Mouse (Mus musculus): Measurements from ENCODE around the gene Gm49776.
A peak's percentile ranks its signal among the peaks of the same experiment; 100 is the strongest.
"Not testable (repeated sequence)": the region's sequence is repeated elsewhere in the genome, so short reads cannot be mapped to it uniquely, and the experiment has no call there.

The Gm49776 gene

GRCm38 (mm10) chr16:18258221-18258620 is at the start of gene Gm49776:
Gene Gm49776, minus strand, starts transcription at chr16:18258321.
- DNase-seq = no peak

DNA sequence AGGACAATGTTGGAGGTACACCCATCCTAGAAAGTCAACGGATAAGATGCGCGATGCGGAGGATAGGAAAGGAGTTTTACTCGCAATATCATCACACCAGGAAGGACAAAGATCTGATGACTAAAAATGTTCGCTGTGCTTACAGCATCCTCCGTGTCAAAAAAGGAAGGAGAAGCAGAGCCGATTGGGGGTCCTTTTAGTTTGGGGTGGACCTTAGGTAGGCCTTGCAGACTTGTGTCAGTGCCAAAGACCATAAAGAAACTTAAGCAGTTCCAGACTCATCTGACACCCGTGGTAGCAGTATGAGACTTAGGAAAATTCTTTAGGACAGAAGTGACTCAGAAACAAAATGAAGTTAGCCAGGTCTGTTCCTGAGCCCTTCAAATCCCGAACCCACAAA is 31.5 kb upstream of the Gm49776 start:
- not testable (repeated sequence) for DNase-seq

GRCm38 (mm10) chr16:18289067-18289588 is 31.0 kb upstream of the Gm49776 start, which contains the start of gene Dgcr8:
Gene Dgcr8, minus strand, starts transcription at chr16:18289246.
- DNase-seq = peak; percentile 98

DNA sequence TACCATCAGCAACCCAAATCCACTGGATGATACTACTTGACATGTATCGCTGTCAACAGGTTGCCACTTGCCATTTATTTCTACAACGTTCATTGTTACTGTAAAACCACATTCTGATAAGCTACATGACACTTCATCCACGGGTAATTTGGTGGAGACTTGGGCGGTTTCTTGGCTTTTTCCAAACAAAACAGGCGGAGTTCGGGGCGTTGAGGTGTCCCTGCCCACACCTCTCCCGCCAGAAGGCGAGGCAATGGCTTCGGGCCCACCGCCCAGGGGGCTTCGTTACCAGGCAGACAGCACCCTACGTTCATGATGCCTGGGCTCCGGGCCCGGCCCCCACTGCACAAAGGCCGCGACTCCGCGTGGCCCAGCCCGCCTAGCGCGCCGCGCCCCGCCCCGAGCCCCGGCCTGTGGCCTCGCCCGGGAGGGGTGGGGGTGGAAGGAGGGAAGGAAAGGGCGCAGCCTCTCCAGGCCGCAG is 30.5 kb upstream of the Gm49776 start:
- DNase-seq = peak; percentile 83 to 85

- DNase-seq = no peak
Measured at GRCm38 (mm10) chr16:18288166-18288565, 30.0 kb upstream of the Gm49776 start.

DNA sequence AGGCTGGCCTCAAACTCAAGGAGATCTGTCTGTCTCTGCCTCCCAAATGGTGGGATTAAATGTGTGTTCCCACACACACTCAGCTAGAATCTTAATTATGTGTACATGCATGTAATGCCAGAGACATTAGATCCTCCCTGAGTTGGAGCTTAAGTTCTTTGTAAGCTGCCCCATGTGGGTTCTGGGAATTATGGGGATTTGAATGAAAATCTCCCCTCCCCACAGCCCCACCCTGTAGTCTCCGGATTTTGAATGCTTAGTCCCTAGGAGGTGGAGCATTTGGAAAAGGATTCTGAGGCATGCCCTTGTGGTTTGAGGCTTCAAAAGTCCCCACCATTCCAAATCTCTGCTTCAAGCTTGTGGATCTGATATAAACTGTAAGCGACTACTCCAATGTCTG is 17.0 kb upstream of the Gm49776 start:
- no peak for DNase-seq

GRCm38 (mm10) chr16:18268182-18268581 is 10.1 kb upstream of the Gm49776 start:
- DNase-seq = no peak

DNA sequence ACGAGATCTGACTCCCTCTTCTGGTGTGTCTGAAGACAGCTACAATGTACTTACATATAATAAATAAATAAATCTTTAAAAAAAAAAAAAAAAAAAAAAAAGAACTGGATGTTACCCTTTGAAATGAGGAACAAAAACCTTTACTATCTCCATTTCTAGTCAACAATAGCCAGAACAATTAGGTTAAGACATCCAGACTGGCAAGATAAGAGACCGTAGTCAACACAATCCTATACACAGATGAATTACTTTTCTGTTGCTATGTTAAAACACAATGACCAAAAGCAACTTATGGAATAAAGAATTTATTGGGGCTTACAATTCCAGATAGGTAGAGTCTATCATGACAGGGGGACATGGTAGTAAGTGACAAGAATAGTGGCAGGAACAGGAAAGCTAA is 6.9 kb upstream of the Gm49776 start:
- no peak for DNase-seq

- DNase-seq = no peak
Measured at GRCm38 (mm10) chr16:18253866-18254265, 4.3 kb downstream of the Gm49776 start.

GRCm38 (mm10) chr16:18252736-18253135 is 5.4 kb downstream of the Gm49776 start:
- no peak for DNase-seq

GRCm38 (mm10) chr16:18250828-18251790 is 7.0 kb downstream of the Gm49776 start:
- no peak for DNase-seq

DNA sequence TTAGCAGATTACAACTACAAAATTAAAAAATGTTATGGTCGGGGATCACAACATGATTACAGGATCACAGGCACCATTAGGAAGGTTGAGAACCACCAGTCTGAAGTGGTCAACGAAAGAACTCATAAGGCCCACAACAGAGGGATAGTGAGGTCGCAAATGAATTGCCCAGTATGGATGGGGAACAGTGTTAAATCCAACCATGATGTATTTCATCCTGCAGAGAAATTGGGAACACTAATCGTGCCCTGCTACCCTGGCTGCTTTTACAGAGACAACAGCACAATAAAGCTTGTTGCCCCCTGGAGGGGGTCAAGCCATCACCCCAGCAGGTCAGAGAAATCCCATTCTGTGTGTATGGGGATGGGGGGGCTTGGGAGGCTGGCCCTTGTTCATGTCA is 7.9 kb downstream of the Gm49776 start:
- DNase-seq = no peak

- peak; percentile 44 to 45 for DNase-seq
Measured at GRCm38 (mm10) chr16:18249364-18249967, 8.7 kb downstream of the Gm49776 start.

- DNase-seq = peak; percentile 99
Measured at GRCm38 (mm10) chr16:18248433-18249363, 9.4 kb downstream of the Gm49776 start, which contains the start of the genes Trmt2a and Ranbp1. Gene Trmt2a, plus strand, starts transcription at chr16:18248679. Gene Ranbp1, minus strand, starts transcription at chr16:18248732.

- no peak for DNase-seq
Measured at GRCm38 (mm10) chr16:18247521-18248399, 10.4 kb downstream of the Gm49776 start.

DNA sequence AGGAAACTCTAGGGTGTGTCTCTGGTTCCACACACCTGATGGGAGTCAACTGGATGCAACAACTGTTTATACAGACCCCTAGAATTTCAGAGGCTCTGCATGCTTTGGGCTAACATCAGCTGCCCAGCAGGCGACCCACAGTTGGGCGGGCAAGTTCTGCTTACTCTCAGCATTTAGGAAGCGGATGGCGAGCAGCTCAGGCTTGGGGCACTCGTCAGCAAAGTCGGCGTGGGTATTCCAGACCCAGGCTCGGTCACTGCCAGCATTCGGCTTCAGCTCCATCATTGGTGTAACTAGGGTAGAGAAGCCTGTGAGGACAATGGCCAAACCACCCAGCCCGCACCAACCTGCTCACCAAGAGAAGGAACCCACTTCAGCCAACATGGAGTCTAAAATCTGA is 16.5 kb downstream of the Gm49776 start:
- no peak for DNase-seq

GRCm38 (mm10) chr16:18236676-18237501 is 21.2 kb downstream of the Gm49776 start:
- DNase-seq = no peak

DNA sequence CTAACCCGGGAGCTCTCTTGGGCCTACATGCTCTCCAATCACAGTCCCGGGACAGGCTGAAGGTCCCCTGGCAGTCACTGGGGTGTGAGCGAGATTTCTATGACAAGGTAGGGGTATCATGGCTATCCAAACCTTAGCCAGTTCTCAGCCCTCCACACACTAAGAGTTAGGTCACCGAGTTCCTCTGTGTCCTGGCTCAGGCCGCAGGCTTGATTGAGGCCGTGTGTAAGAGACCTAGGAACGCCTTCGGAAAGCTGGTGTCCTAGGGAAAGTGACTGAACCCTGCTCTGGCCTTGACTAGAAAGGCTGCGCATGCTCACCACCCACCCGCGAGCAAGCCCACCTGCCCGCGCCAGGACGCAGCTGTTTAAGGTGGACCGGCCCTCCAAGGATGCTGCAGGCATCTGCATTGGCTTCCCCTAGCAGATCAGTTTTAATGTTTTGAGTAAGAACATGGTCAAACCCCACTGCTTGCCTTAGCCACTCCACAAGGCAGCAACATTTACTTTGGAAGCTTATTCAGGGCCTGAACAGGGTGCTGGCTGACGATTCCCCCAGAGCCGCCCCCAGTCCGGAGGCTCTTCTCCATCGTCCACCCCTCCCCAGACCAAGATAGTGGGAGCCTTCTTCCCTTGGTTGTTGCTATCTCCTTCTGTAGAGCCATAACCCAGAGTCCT is 22.6 kb downstream of the Gm49776 start:
- DNase-seq = peak; percentile 55 to 66

DNA sequence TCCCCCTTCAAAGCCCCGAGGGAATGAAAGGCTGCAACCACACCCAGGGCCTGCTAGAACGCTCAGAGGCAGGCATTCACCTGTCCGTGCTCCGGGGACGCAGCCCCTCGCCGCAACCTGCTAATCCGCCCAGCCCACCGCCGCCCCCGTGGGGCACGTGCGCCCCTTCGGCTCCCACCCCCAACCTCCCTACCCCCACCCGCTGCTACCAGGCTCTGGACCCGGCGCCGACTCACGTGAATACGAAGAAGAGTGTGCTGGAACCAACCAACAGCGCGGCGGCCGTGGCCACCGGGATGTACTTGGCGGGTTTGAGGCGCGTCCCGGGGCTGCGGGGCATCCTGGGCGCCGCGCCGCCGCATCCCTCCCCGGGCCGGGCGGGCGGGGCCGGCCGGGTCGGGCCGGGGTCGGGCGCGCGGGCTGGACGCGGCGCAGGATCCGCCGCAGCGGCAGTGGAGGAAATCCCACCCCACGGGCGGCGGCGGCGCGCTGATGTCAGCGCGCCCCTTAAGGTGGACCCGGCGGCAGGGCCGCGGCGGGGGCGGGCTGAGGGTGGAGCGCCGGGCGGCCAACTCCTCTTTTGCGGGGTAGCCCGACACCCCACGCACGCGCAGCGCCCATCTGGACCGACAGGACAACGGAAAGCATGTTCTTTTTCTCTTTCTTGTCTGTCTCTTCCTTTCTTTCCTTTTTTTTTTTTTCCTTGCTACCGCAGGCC is 23.3 kb downstream of the Gm49776 start, which contains the start of gene Zdhhc8:
TSS of gene Zdhhc8 (minus strand) at position 466 of the 718 bp plus-strand sequence.
- DNase-seq = peak; percentile 80 to 81
